Mouse (Mus musculus) CH12.LX (cell line): ENCODE data around the gene Ddx20. TPM values are rescaled to one million over a fixed set of nuclear protein-coding genes. Genes with fewer than 3 reads are reported as not detected.

Experiments used
- CHD1 ChIP-seq: IDR thresholded peaks from 2 replicates; pipeline ENCODE4 v1.6.1; 2012; ENCODE audit warnings: low read depth, low read length, improper control_type of control experiment, inconsistent platforms
- polyA plus RNA-seq: library from polyadenylated mRNA; unstranded; fragments of >175 nt; gene quantifications from 2 replicates; pipeline ENCODE4 v1.2.1, GENCODE M21; 2012; ENCODE audit warnings: low read depth; ENCODE audit not compliant: insufficient read length
- total RNA-seq, 2 experiments: library from RNA; depleted of rRNA; stranded (reverse); fragments of 300-350 nt in 1 of 2; fragments of >200 nt in 1 of 2; gene quantifications; 2 replicates each; pipeline ENCODE4 v1.2.3; 2012 to 2014

The Ddx20 gene
- total and polyA plus RNA-seq, 3 experiments, result 30.8 to 66.5 (median 50.4) TPM

DNA sequence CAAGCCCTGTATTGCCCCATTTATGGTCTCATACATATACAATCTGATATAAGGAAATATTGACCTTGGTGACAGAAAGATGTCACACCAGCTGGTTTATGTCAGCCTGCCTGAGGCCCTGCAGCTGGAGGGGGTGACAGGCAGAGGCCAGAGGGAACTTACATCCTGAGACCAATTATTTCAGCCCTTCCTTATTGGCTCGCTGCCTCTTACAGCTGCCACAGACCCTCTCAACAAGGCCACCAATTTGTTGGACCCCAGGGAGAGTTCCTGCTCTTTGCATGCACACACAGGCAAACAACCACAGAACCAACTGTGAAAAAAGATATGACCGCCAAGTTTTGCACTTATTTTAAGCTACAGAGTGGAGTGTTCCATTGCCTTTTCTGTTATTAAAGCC is 55.1 kb downstream of the Ddx20 start (continued):
- TF ChIP-seq CHD1, result no peak
- TF ChIP-seq, all 38 proteins: peak for 0

Other genes with a start within 250 kb of the Ddx20 start
- gene Kcnd3, start 235.2 kb downstream of the Ddx20 start, total RNA-seq (2012; rRNA removed), result not detected in 2 replicates
- gene Kcnd3, start 235.2 kb downstream of the Ddx20 start, total RNA-seq (2014; rRNA removed), result not detected in 2 replicates
- gene Kcnd3, start 235.2 kb downstream of the Ddx20 start, polyA plus RNA-seq, result not detected in 2 replicates
- gene Inka2, start 17.0 kb upstream of the Ddx20 start, total RNA-seq (2012; rRNA removed), result 3.1 and 3.4 TPM in 2 replicates
- gene Inka2, start 17.0 kb upstream of the Ddx20 start, total RNA-seq (2014; rRNA removed), result 0.93 and 1.0 TPM in 2 replicates
- gene Inka2, start 17.0 kb upstream of the Ddx20 start, polyA plus RNA-seq, result 1.9 and 2.5 TPM in 2 replicates
- gene Rap1a, start 113.8 kb upstream of the Ddx20 start, total RNA-seq (2012; rRNA removed), result 63.3 and 116 TPM in 2 replicates
- 209 and 234 TPM in 2 replicates for gene Rap1a, start 113.8 kb upstream of the Ddx20 start, total RNA-seq (2014; rRNA removed)
- 222 and 250 TPM in 2 replicates for gene Rap1a, start 113.8 kb upstream of the Ddx20 start, polyA plus RNA-seq
- 1.1 and 1.2 TPM in 2 replicates for gene Adora3, start 183.3 kb upstream of the Ddx20 start, total RNA-seq (2012; rRNA removed)
- 0.54 and 0.73 TPM in 2 replicates for gene Adora3, start 183.3 kb upstream of the Ddx20 start, total RNA-seq (2014; rRNA removed)
- gene Adora3, start 183.3 kb upstream of the Ddx20 start, polyA plus RNA-seq, result 1.3 and 1.4 TPM in 2 replicates
- gene Tmigd3, start 183.3 kb upstream of the Ddx20 start, total RNA-seq (2012; rRNA removed), result 0.25 TPM in 1 of 2 replicates, not detected in the other
- gene Tmigd3, start 183.3 kb upstream of the Ddx20 start, total RNA-seq (2014; rRNA removed), result not detected in 2 replicates
- 1.3 TPM in 1 of 2 replicates, not detected in the other for gene Tmigd3, start 183.3 kb upstream of the Ddx20 start, polyA plus RNA-seq
- gene I830077J02Rik, start 245.1 kb upstream of the Ddx20 start, total RNA-seq (2012; rRNA removed), result 0.84 and 1.3 TPM in 2 replicates
- 2.9 and 3.2 TPM in 2 replicates for gene I830077J02Rik, start 245.1 kb upstream of the Ddx20 start, total RNA-seq (2014; rRNA removed)
- 8.3 and 10.2 TPM in 2 replicates for gene I830077J02Rik, start 245.1 kb upstream of the Ddx20 start, polyA plus RNA-seq